Mouse (Mus musculus) limb, embryonic 15.5 days (tissue): Measurements from ENCODE around the gene Espl1. TPM values are rescaled to one million over a fixed set of nuclear protein-coding genes. Genes with fewer than 3 reads are reported as not detected.
"Not testable (repeated sequence)": the region's sequence is repeated elsewhere in the genome, so short reads cannot be mapped to it uniquely, and the experiment has no call there.

Experiments used
- ATAC-seq: fragments of 200-750 bp; cut with Nextera tagmentation; 2 replicates; pipeline ENCODE4 v1.8.0; 2017; ENCODE audit warnings: low read depth, moderate TSS enrichment; ENCODE audit not compliant: insufficient number of reproducible peaks, low FRiP score, low TSS enrichment
- H3K27ac ChIP-seq: fragments of 300-500 bp; sonication (generic); 2 replicates; pipeline ENCODE4 v1.5.1; 2015; ENCODE audit warnings: moderate library complexity, mild to moderate bottlenecking, inconsistent platforms
- H3K27me3 ChIP-seq: fragments of 300-500 bp; sonication (generic); 2 replicates; pipeline ENCODE4 v1.6.1; 2015; ENCODE audit warnings: inconsistent platforms
- H3K36me3 ChIP-seq: fragments of 300-500 bp; sonication (generic); 2 replicates; pipeline ENCODE4 v1.6.1; 2015; ENCODE audit warnings: inconsistent platforms
- H3K4me1 ChIP-seq: fragments of 300-500 bp; sonication (generic); 2 replicates; pipeline ENCODE4 v1.6.1; 2015; ENCODE audit warnings: inconsistent platforms
- H3K4me2 ChIP-seq: fragments of 300-500 bp; sonication (generic); 2 replicates; pipeline ENCODE4 v1.6.1; 2015; ENCODE audit warnings: mild to moderate bottlenecking, inconsistent platforms
- H3K4me3 ChIP-seq: fragments of 300-500 bp; sonication (generic); 2 replicates; pipeline ENCODE4 v1.5.1; 2015; ENCODE audit warnings: mild to moderate bottlenecking, inconsistent platforms
- H3K9ac ChIP-seq: fragments of 300-500 bp; sonication (generic); 2 replicates; pipeline ENCODE4 v1.6.1; 2015; ENCODE audit warnings: inconsistent platforms
- H3K9me3 ChIP-seq: fragments of 300-500 bp; sonication (generic); 2 replicates; pipeline ENCODE4 v1.6.1; 2016; ENCODE audit warnings: inconsistent platforms
- WGBS: fragments of 180-500 bp; shearing (Covaris S2); methylation state at CpG from one replicate; pipeline ENCODE4 v1.1.7; 2015; 5-methylcytosine and 5-hydroxymethylcytosine counted together
- polyA plus RNA-seq: library from polyadenylated mRNA; unstranded; fragments of >200 nt; fragmentation: Nextera tagmentation; extraction: Ambion mirVana; gene quantifications from 2 replicates; pipeline ENCODE4 v1.2.1, GENCODE M21; 2015

The Espl1 gene
- polyA plus RNA-seq, 1 experiment from 2014 or later, result 17.7 TPM

DNA sequence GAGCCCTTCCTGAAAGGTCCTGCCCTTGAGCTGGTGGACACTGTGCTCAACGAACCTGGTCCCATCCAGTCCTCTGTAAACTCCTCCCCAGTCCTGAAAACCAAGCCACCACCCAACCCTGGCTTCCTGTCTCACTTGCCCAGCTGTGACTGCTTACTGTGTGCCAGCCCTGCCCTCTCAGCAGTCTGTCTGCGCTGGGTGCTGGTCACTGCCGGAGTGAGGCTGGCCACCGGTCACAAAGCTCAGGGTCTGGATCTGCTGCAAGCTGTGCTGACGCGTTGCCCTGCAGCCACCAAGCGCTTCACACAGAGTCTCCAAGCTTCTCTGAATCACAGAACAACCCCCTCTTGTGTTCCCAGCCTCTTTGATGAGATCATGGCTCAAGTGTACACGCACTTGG is 19.2 kb downstream of the Espl1 start:
- 86% methylated on average over 8 of the region's 8 CpGs for WGBS
- H3K27me3 ChIP-seq, result no peaks in the 10 kb centered on the region
- H3K27ac ChIP-seq, result no peak overlapping the region
- H3K9ac ChIP-seq, result no peak overlapping the region
- ATAC-seq, result no peak
- no peak overlapping the region for H3K4me2 ChIP-seq
- H3K9me3 ChIP-seq, result no peaks in the 10 kb centered on the region
- H3K4me1 ChIP-seq, result 0 out of 2 replicates have a peak, but pooled peaks cover 2% of the 10 kb centered on the region
- no peak overlapping the region for H3K4me3 ChIP-seq
- peaks cover 81% of the 10 kb centered on the region for H3K36me3 ChIP-seq

DNA sequence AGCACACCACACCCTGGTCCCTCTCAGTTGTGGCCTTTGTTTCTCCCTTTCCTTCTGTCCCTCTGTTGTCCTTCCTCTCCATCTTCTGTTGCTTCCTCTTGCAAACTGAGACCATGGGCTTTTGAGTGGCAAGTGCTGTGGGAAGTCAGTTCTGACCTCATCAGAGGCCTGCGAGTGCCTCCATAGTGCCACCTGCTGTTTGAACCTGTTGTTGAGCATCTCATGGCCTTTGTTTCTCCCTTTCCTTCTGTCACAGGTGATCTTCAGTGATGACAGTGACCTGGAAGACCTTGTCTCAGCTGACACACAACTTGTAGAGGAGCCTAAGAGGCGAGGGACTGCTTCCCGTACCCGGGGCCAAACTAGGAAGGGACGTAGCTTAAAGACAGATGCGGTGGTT is 20.2 kb downstream of the Espl1 start:
- Histone ChIP-seq H3K27ac (no peak overlapping the region), H3K4me1 (0 out of 2 replicates have a peak, but pooled peaks cover 2% of the 10 kb centered on the region), H3K36me3 (peaks cover 84% of the 10 kb centered on the region), H3K9me3 (no peaks in the 10 kb centered on the region), H3K4me2 (no peak overlapping the region), H3K4me3 (no peak overlapping the region), H3K27me3 (no peaks in the 10 kb centered on the region), H3K9ac (no peak overlapping the region)
- WGBS, result 83% methylated on average over 6 of the region's 6 CpGs
- ATAC-seq, result no peak

DNA sequence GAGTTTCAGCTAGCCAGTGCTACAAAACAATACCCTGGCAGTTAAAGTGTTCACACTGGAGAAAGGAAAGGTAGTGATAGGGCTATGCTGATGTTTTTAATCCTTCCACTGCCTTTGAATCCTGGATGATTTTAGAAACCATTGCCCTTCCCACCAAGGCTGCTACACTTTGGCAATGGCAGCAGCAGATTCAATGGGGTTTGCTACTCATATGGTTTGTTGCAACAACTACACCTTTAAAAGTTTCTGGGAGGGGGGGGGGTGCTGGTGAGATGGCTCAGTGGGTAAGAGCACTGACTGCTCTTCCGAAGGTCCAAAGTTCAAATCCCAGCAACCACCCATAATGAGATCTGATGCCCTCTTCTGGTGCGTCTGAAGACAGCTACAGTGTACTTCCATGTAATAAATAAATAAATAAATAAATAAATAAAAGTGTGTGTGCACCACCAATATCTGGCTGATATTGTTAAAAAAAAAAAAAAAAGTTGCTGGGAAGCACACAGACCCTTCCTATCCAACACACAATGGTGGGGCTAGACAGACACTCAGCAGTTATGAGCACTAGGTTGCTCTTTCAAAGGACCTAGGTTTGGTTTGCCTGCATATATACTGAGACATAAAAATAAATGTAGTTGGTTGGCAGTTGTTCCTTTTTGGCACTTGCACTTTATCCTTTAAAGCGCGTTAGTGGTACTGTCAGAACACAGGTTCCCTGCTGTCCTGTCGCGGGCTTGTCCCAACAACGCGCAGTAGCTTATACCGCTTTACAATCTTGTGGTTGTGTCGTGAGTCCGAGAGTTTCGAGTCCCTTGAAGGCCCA is 28.8 kb downstream of the Espl1 start:
- H3K9me3 ChIP-seq, result no peaks in the 10 kb centered on the region
- H3K4me2 ChIP-seq, result 0 out of 2 replicates have a peak overlapping the region, but pooled peaks have one; percentile 35
- H3K27me3 ChIP-seq, result no peaks in the 10 kb centered on the region
- no peak overlapping the region for H3K27ac ChIP-seq
- WGBS, result 71% methylated on average over 12 of the region's 12 CpGs
- H3K36me3 ChIP-seq, result peaks cover 60% of the 10 kb centered on the region
- no peak for ATAC-seq
- peaks cover 11% of the 10 kb centered on the region; the same call in 1 of the 2 replicates for H3K4me1 ChIP-seq
- no peak overlapping the region; the same call in 1 of the 2 replicates for H3K4me3 ChIP-seq
- H3K9ac ChIP-seq, result no peak overlapping the region

DNA sequence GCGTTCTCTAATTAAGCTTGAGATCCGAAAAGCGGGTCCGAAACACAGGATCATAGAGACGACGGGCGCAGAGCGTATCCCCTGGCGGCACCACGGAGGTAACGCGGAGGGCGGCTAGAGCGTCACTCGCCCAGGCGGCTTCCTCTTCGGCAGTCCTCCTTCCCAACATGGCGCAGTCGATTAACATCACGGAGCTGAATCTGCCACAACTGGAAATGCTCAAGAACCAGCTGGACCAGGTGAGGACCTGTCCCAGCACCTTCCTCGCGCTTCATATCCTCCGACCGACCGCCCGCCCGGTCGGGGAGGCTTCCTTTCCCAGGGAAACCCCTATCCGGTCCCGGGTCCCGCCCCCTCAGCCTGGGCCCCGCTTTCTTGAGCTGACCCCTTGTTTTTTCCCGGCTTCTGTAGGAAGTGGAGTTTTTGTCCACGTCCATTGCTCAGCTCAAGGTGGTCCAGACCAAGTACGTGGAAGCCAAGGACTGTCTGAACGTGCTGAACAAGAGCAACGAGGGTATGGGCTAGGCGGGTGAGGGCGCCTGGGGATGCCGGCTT is 30.0 kb downstream of the Espl1 start, which contains the start of gene Pfdn5:
Gene Pfdn5 (plus strand): TSS at position 95 of the 555 bp plus-strand sequence.
- Histone ChIP-seq H3K9ac (peak within 1 kb of the TSS; percentile 57), H3K27me3 (no peaks in the 10 kb centered on the region), H3K4me1 (peaks cover 13% of the 10 kb centered on the region), H3K27ac (peak within 1 kb of the TSS; percentile 75), H3K4me3 (peak within 1 kb of the TSS; percentile 70), H3K36me3 (peaks cover 60% of the 10 kb centered on the region), H3K4me2 (peak within 1 kb of the TSS; percentile 52), H3K9me3 (no peaks in the 10 kb centered on the region)
- under 1% methylated on average over 40 of the region's 40 CpGs for WGBS
- ATAC-seq, result peak; percentile 78

DNA sequence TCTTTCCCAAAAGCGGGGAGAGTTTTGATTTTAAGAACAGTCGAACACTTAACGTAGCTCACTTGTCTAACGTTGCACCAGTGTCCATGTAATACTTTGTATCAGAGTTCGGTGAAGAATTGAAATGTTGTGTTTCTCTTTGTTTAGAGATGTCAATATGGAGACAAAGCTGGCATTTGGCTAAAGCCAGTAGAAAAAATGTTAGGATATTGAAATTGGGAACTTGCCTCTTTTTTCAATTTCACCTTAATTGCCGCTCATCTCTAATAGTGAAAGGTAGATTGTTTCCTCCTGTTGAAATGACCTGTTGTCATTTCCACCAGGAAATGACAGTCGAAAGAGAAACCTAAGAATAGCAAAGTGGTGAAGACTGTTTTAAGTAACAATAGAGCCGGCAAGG is 30.8 kb downstream of the Espl1 start:
- H3K4me1 ChIP-seq, result peaks cover 18% of the 10 kb centered on the region
- H3K9me3 ChIP-seq, result no peaks in the 10 kb centered on the region
- peak overlapping the region; percentile 52 for H3K4me2 ChIP-seq
- no peak overlapping the region for H3K27ac ChIP-seq
- peaks cover 52% of the 10 kb centered on the region for H3K36me3 ChIP-seq
- H3K9ac ChIP-seq, result peak overlapping the region; percentile 57
- H3K4me3 ChIP-seq, result peak overlapping the region; percentile 70
- H3K27me3 ChIP-seq, result no peaks in the 10 kb centered on the region
- WGBS, result 60% methylated on average over 8 of the region's 8 CpGs
- ATAC-seq, result no peak

DNA sequence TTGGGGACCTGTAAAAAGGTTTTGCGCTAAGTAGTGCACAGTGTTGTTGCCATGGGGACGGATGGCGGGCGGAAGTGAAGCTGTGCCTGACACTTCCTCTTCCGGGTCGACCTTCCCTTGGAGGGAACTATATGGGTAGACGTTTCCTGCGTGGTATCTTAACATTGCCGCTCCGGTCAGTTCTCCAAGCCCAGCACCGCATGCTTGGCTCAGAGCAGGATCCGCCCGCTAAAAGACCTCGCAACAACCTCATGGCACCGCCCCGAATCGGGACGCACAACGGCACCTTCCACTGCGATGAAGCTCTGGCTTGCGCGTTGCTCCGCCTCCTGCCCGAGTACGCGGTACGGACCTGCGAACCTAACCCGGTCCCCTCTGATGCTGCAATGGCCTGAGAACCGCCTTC is 35.5 kb downstream of the Espl1 start, which contains the start of gene Myg1:
Gene Myg1 (plus strand): TSS at position 100 of the 406 bp plus-strand sequence.
- Histone ChIP-seq H3K4me2 (peak within 1 kb of the TSS; percentile 77), H3K4me1 (peaks cover 26% of the 10 kb centered on the region), H3K4me3 (peak within 1 kb of the TSS; percentile 78), H3K36me3 (peaks cover 66% of the 10 kb centered on the region), H3K9ac (peak within 1 kb of the TSS; percentile 63), H3K27me3 (no peaks in the 10 kb centered on the region), H3K27ac (peak within 1 kb of the TSS; percentile 85), H3K9me3 (no peaks in the 10 kb centered on the region)
- ATAC-seq, result peak; percentile 91
- WGBS, result under 1% methylated on average over 30 of the region's 30 CpGs

DNA sequence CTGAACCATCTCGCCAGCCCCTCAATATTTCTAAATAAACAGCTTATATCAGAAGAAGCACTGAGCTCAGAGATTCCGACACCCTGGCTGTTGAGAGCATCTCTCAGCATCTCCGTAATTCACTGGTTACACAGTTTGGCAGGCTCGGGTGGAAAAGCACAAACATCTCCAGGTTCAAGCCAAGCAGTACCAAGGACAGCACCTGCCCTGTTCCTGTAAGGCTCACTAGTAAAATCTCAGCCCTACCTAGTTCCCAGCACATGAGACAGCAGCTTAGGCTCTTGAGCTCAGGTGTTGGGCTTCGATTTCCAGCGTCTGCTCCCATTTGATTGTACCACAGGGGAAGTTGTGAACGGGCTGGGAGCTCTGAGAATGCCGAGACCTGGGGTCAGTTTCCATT is 39.2 kb downstream of the Espl1 start:
- Histone ChIP-seq H3K9me3 (no peaks in the 10 kb centered on the region), H3K36me3 (peaks cover 79% of the 10 kb centered on the region), H3K4me1 (peaks cover 18% of the 10 kb centered on the region), H3K4me3 (no peak overlapping the region), H3K27me3 (no peaks in the 10 kb centered on the region), H3K9ac (no peak overlapping the region), H3K4me2 (no peak overlapping the region), H3K27ac (no peak overlapping the region)
- WGBS, result 82% methylated on average over 8 of the region's 8 CpGs
- no peak for ATAC-seq

DNA sequence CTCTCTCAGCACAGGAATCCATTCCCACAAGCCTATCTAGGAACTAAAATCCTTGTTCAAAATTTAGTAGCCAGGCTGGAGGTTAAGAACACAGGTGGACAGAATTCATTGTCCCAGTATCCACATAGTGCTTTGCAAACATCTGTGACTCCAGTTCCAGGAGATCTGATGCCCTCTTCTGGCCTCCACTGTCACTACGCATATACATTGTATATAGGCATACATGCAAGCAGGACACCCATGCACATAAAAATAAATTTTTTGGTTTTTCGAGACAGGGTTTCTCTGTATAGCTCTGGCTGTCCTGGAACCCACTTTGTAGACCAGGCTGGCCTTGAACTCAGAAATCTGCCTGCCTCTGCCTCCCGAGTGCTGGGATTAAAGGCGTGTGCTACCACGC is 39.9 kb downstream of the Espl1 start:
- not testable (repeated sequence) for H3K4me2 ChIP-seq, H3K4me3 ChIP-seq, H3K9me3 ChIP-seq, H3K27me3 ChIP-seq, H3K27ac ChIP-seq, H3K9ac ChIP-seq, ATAC-seq
- H3K4me1 ChIP-seq, result peaks cover 18% of the 10 kb centered on the region
- 94% methylated on average over 5 of the region's 5 CpGs for WGBS
- peaks cover 77% of the 10 kb centered on the region for H3K36me3 ChIP-seq

DNA sequence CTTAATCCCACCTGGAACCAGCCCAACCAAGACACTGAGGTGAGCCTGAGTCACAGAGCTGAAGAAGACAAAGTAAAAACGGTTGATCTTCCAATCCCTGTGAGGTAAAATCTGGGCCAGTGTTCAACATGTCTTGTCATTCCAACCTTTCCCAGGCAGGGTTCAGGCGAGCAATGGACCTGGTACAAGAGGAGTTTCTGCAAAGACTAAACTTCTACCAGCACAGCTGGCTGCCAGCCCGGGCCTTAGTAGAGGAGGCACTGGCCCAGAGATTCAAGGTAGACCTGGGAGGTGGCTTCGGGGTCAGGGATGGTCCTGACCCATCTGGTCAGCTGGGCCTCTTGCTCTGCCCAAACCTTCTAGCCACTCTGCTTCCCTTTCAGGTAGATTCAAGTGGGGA is 40.9 kb downstream of the Espl1 start:
- ATAC-seq, result no peak
- Histone ChIP-seq H3K9ac (no peak overlapping the region), H3K27ac (no peak overlapping the region), H3K36me3 (peaks cover 77% of the 10 kb centered on the region), H3K4me1 (peaks cover 11% of the 10 kb centered on the region), H3K4me2 (no peak overlapping the region), H3K4me3 (no peak overlapping the region), H3K9me3 (no peaks in the 10 kb centered on the region), H3K27me3 (no peaks in the 10 kb centered on the region)
- 86% methylated on average over 4 of the region's 4 CpGs for WGBS

DNA sequence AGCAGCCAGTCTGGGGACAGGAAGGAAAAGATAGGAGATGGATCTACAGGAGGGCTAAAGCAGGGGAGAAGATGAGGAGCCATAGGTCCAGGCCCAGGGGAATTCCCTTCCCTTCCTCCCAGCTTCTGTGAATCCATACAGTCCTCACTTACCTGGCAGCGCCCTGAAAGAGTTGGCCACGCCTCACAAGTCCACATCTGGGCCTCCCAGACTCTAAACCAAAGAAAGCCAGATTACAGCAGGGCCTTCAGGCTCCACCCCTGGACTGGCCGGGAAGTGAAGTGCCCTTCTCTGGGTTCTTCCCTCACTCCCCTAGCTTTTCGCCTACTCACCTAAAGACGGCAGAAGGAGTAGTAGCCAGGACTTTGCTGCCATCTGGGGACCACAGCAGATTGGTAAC is 43.5 kb downstream of the Espl1 start:
- 51% methylated on average over 5 of the region's 5 CpGs for WGBS
- Histone ChIP-seq H3K4me1 (no peaks in the 10 kb centered on the region), H3K27me3 (no peaks in the 10 kb centered on the region), H3K9me3 (no peaks in the 10 kb centered on the region), H3K27ac (no peak overlapping the region), H3K4me2 (no peak overlapping the region), H3K36me3 (peaks cover 80% of the 10 kb centered on the region), H3K4me3 (no peak overlapping the region), H3K9ac (no peak overlapping the region)
- no peak for ATAC-seq

DNA sequence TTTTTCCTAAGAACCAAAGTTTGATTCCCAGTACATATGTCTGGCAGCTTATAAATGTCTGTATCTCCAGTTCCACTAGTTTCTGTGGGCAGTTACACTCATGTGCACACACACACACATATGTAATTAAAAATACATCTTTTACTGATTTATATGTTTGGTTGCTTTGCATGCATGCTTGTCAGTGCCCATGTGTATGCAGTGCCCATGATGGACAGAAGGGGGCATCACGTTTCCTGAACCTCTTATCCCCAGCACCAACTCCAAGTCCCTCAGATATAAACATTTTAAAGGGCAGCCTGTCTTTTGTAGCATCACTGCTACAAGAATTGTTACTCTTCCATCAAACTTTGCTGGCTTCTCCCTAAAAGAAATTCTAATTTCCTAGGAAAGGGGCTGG is 45.5 kb downstream of the Espl1 start:
- Histone ChIP-seq H3K27me3 (no peaks in the 10 kb centered on the region), H3K9me3 (no peaks in the 10 kb centered on the region), H3K9ac (no peak overlapping the region), H3K27ac (no peak overlapping the region), H3K36me3 (peaks cover 81% of the 10 kb centered on the region), H3K4me3 (no peak overlapping the region), H3K4me1 (no peaks in the 10 kb centered on the region), H3K4me2 (no peak overlapping the region)
- 25% methylated on average over 1 of the region's 1 CpGs for WGBS
- no peak for ATAC-seq

DNA sequence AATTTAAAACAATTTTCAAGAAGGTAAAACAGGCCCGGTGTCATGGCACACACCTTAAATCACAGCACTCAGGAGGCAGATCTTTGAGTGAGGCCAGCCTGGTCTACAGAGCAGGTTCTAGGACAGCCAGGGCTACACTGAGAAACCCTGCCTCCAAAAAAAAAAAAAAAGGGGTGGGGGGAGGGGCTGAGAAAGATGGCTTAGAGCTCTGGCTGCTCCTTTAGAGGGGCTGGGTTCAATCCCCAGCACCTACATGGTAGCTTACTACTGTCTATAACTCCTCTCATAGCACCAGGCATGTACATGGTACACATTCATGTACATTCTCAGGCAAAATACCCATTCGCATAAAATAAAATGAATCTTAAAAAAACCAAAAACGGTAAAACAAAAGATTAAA is 48.4 kb downstream of the Espl1 start:
- ATAC-seq, result no peak
- Histone ChIP-seq H3K27ac (no peak overlapping the region), H3K9me3 (no peaks in the 10 kb centered on the region), H3K9ac (no peak overlapping the region), H3K27me3 (no peaks in the 10 kb centered on the region), H3K4me2 (no peak overlapping the region), H3K4me3 (no peak overlapping the region), H3K36me3 (peaks cover 63% of the 10 kb centered on the region), H3K4me1 (peaks cover under 1% of the 10 kb centered on the region; the same call in 1 of the 2 replicates)
- 93% methylated on average over 3 of the region's 3 CpGs for WGBS
